Mouse (Mus musculus) lung, adult 2 months (tissue): ENCODE results near the gene Celf2. TPM values are rescaled to one million over a fixed set of nuclear protein-coding genes. Genes with fewer than 3 reads are reported as not detected.

ENCODE experiments used
- DNase-seq: peaks from one replicate; pipeline ENCODE4 v3.0.0; 2022
- H3K4me1 ChIP-seq: fragments of 200-500 bp; 2 replicates; pipeline ENCODE4 v1.6.1; 2011; ENCODE audit warnings: low read length; ENCODE audit not compliant: control insufficient read depth, insufficient read depth
- H3K4me3 ChIP-seq: fragments of 200-500 bp; replicated peaks from 2 replicates; pipeline ENCODE3; 2011; ENCODE audit warnings: low read depth, mild to moderate bottlenecking, control low read depth, low read length; ENCODE audit errors: extremely low read depth
- CTCF ChIP-seq: fragments of 200-500 bp; IDR thresholded peaks from 2 replicates; pipeline ENCODE4 v1.5.1; 2011; ENCODE audit warnings: mild to moderate bottlenecking, low read length, control low read depth; ENCODE audit not compliant: insufficient read depth
- POLR2A ChIP-seq: fragments of 200-500 bp; IDR thresholded peaks from 2 replicates; pipeline ENCODE4 v1.6.1; 2011; ENCODE audit warnings: low read depth, mild to moderate bottlenecking, control low read depth, low read length, borderline replicate concordance; ENCODE audit errors: extremely low read depth
- WGBS: fragments of 180-500 bp; shearing (Covaris S2); methylation state at CpG from one replicate; pipeline ENCODE4 v1.1.7; 2018; 5-methylcytosine and 5-hydroxymethylcytosine counted together
- polyA plus RNA-seq: library from polyadenylated mRNA; depleted of rRNA; stranded (reverse); fragments of >200 nt; gene quantifications from 2 replicates; pipeline ENCODE4 v1.2.3, GENCODE M21; 2012

Gene Celf2
- polyA plus RNA-seq, 1 experiment, result 43.4 TPM

DNA sequence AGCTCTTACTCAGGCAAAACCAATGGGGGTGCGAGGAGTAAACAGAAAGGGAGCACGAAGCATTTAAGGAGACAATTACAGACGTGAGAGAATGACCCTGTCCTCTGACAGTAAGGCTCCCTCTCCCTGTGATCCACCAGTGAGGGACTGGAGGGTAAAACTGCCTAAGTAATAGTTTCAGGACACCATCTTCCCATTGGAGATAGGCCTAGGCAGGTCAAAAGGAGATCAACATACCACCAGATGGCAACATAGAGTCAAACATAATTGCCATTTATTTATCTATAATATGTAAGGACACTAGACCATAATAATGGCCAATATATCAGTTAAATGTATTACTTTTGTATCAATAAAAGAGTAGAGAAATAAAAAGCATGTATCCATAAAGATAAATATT is 660.0 kb downstream of the Celf2 start:
- Histone ChIP-seq H3K4me3 (no peak overlapping the region), H3K4me1 (no peaks in the 10 kb centered on the region; the same call in 1 of the 2 replicates)
- no peak for DNase-seq
- 46% methylated on average over 3 of the region's 3 CpGs for WGBS
- TF ChIP-seq POLR2A, result no peak
- TF ChIP-seq CTCF, result 0 out of 2 replicates have a peak, but pooled peaks have one; percentile 9

GRCm38 (mm10) chr2:6830021-6830420 is 679.3 kb downstream of the Celf2 start:
- Histone ChIP-seq H3K4me1 (no peaks in the 10 kb centered on the region), H3K4me3 (no peak overlapping the region)
- 87% methylated on average over 6 of the region's 6 CpGs for WGBS
- TF ChIP-seq CTCF (no peak), POLR2A (no peak)
- DNase-seq, result no peak

DNA sequence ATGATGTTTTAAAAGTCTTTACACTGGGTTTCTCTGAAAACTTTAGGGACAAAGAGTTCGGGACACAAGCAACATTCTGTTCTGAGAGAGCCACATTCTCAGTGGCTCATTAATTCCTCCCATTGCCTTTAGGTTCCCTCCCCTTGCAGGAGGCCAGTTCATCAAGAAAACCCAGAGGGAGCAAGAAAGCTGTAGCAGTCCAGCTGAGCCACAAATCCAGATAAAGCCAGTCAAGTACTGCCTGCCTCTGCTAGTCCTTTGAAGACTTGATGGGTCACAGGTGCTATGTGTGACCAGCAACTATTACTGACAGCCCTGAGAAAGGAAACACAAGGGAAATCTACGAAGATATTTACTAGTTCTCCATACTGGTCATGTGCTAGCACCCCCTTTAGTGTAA is 681.8 kb downstream of the Celf2 start:
- DNase-seq, result no peak
- whole genome bisulfite sequencing, result 51% methylated on average over 2 of the region's 2 CpGs
- no peak overlapping the region for H3K4me3 ChIP-seq
- TF ChIP-seq POLR2A (no peak), CTCF (no peak)
- H3K4me1 ChIP-seq, result no peaks in the 10 kb centered on the region

DNA sequence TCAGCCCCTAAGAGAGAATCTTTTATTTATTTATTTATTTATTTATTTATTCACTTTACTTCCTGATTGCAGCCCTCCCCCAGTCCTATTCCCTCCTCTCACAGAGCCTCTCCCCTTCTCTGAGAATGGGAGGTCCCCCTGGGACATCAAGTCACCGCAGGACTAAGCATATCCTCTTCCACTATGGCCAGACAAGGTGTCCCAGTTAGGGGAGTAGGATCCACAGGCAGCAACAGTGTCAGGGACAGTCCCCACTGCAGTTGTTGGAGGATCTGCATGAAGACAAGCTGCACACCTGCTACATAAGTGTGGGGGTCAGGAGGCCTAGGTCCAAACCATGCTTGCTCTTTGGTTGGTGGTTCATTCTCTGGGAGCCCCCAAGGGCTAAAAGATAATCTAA is 686.3 kb downstream of the Celf2 start:
- 80% methylated on average over 1 of the region's 1 CpGs for WGBS
- no peak for DNase-seq
- Histone ChIP-seq H3K4me3 (no peak overlapping the region), H3K4me1 (no peaks in the 10 kb centered on the region)
- no peak for TF ChIP-seq POLR2A
- no peak for TF ChIP-seq CTCF

GRCm38 (mm10) chr2:6821593-6821992 is 687.8 kb downstream of the Celf2 start:
- Histone ChIP-seq H3K4me1 (no peaks in the 10 kb centered on the region), H3K4me3 (no peak overlapping the region)
- no peak for TF ChIP-seq POLR2A
- TF ChIP-seq CTCF, result no peak
- 72% methylated on average over 2 of the region's 2 CpGs for WGBS
- DNase-seq, result no peak

DNA sequence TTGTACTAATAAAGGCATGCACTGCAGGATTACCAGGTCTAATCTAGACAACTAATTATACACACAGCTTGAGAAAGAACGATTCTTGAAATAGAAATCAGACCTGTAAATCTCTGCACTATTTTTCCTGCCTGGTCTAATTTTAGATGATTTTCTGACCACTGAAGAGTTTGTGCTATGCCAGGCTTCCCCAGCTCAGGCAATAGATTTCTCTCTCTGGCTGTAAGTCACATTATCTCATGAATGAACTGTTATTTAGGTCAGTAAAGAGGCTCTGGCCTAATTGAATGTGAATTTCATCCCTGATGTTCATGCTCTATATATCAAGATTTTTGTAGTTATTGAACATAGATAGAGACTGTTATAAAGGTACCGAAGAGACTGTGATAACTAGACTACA is 694.1 kb downstream of the Celf2 start:
- WGBS, result 65% methylated on average over 2 of the region's 2 CpGs
- no peak for DNase-seq
- H3K4me3 ChIP-seq, result no peak overlapping the region
- no peaks in the 10 kb centered on the region; the same call in 1 of the 2 replicates for H3K4me1 ChIP-seq
- TF ChIP-seq CTCF (no peak), POLR2A (no peak)

DNA sequence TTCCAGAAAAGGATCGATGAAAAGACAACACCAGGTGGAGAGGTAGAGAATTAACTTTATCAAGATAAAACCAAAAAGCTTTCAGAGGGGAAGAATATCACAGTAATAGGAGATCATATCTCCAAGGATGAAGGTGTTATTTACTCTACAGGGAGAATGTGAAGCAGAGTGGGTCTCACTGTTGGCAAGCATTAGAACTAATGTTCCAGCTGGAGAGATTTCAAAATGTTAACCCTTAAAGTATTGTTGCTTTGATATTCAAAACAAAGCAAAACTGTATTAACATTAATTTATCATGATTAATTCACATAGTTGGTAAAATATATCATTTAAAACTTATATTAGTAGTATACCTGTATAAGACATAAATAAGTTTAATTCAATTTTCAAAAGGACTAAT is 700.6 kb downstream of the Celf2 start:
- 62% methylated on average over 1 of the region's 1 CpGs for WGBS
- DNase-seq, result no peak
- no peaks in the 10 kb centered on the region for H3K4me1 ChIP-seq
- TF ChIP-seq POLR2A, result no peak
- no peak for TF ChIP-seq CTCF
- H3K4me3 ChIP-seq, result no peak overlapping the region

GRCm38 (mm10) chr2:6796754-6797153 is 712.6 kb downstream of the Celf2 start:
- TF ChIP-seq POLR2A (no peak), CTCF (no peak)
- Histone ChIP-seq H3K4me1 (no peaks in the 10 kb centered on the region), H3K4me3 (no peak overlapping the region)
- no peak for DNase-seq
- WGBS, result 89% methylated on average over 5 of the region's 5 CpGs

GRCm38 (mm10) chr2:6795995-6796588 is 713.3 kb downstream of the Celf2 start:
- Histone ChIP-seq H3K4me1 (no peaks in the 10 kb centered on the region), H3K4me3 (no peak overlapping the region)
- WGBS, result 63% methylated on average over 5 of the region's 5 CpGs
- TF ChIP-seq POLR2A, result no peak
- TF ChIP-seq CTCF, result no peak
- DNase-seq, result no peak

DNA sequence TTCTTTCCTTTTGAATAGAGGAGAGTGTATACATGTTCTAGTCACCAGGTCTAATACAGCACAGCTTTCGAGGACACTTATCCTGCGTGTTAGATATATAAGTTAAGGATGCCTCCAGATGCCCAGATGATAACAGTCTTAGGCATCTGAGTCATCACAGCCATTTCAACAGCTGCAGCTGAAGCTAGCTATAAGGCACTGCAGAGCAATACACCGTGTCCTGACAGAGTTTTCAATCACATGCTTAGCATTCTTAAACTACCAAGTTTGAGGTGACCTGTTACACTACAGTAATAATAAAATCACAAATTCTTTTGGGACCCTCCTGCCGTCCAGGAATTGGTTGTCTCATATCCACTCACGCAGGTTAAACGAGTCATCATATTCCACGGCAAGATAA is 714.5 kb downstream of the Celf2 start:
- H3K4me1 ChIP-seq, result no peaks in the 10 kb centered on the region; the same call in 1 of the 2 replicates
- 72% methylated on average over 7 of the region's 7 CpGs for WGBS
- no peak for DNase-seq
- TF ChIP-seq CTCF (no peak), POLR2A (no peak)
- no peak overlapping the region for H3K4me3 ChIP-seq

- no peak for TF ChIP-seq POLR2A
- TF ChIP-seq CTCF, result no peak
- Histone ChIP-seq H3K4me1 (no peaks in the 10 kb centered on the region; the same call in 1 of the 2 replicates), H3K4me3 (no peak overlapping the region)
- no peak for DNase-seq
- WGBS, result 91% methylated on average over 2 of the region's 2 CpGs
Observed at GRCm38 (mm10) chr2:6790876-6791275, 718.5 kb downstream of the Celf2 start.
